Mouse (Mus musculus) ovary, postnatal 14 days (tissue): Measurements from ENCODE around the gene Atp11a.

ENCODE experiments used
- DNase-seq: peaks from one replicate; pipeline ENCODE4 v3.0.0; 2022; ENCODE audit warnings: low spot score

Atp11a gene

DNA sequence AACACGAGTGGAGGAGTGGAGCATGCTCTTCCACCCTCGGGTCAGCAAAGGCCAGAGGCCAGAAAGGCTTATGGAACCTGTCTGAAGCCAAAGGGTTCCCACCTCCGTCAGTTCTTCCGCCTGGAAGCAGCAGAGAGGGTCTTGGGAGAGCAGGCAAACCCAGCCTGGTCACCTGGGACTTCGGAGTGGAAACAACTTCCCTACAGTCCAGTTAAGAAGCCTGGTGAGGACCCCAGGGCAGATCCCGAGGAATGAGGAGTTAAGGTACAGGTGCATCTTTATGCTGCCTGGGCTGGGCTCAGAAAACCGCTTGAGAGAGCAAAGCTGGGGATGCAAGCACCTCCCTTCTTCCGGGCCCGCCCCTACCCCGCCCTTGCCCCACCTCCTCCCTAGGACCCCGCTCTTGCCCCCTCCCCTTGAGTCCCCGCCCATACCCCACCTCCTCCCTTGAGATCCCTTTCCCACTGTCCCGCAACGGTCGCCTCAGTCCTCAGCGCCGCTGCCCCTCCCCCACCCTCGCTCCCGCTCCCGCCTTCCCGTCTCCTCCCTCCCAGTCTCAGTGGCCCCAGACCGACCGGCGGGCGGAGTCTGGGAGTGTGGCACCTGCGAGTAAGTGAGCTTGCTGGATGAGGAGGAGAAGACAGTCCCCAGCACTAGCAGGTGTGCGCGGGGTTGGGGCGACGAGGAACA lies 116.7 kb downstream of the Atp11a start, which contains the start of gene Mcf2l:
Mcf2l (plus strand) TSS at position 450 of the 690 bp plus-strand sequence.
- peak; percentile 26 for DNase-seq

DNA sequence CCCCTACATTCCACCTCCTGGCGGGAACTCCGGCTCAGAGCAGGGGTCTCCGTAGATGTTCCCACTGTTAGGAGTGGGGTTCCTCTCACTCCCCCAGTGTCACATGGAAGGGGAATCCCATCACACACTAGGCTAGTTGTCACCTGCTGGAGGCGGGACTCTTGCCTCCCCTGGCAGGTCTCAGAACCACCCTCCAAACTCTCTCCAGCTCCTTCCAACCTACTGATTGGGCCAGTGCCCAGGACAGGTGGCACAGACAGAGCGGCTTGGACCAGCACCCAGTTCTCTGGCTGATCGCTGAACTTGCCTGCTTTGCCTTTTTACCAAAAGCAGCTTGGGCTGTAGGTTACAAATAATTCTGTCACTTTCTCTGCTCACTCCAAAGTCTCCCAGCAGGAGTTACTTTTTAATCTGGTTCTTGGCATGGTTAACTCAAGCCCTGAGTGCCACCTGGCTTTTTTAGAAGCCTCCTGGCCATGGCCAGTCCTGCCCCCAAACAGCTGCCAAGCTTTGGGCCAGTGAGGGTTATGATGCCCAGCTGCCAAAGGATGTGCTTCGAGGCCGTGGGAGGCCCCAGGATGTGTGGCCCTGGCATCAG lies 117.5 kb downstream of the Atp11a start:
- no peak for DNase-seq

DNA sequence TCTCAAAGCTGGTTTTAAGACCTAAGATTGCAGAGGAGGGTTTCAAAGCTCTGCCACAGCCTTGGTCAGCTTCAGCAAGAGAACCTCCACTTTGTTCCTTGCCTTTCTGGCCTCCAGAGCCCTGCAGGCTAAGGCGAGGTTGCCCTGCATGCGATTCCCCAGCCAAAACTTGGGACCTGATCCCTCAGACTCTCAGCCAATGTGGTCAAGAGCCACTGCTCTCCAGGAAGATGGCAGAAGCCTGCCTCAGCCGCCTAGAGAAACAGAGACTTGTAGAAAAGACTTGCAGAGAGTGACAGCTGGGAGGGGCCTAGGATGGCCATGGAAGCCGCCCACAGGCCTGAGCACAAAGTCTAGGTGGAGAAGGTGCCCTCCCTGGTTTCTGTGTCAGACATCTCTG lies 118.2 kb downstream of the Atp11a start:
- no peak for DNase-seq

DNA sequence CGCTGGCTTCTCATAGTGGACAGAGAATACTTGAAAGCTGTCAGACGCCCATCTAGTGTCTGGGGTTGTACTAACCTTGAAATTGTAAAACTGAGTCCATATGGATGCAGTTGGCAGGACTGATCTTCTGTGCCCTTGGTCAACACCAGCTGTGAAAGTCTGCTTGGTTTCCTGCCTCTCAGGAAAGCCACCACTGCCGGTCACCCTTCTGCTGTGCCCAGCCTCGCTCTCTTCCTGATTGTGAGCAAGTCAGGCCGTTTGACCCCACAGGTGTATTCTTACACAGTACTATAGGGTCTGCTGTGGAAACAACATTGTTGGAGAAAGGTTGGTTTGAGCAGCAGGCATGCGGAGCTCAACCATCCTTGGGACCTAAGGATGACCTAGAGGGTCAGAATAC lies 120.3 kb downstream of the Atp11a start:
- no peak for DNase-seq

DNA sequence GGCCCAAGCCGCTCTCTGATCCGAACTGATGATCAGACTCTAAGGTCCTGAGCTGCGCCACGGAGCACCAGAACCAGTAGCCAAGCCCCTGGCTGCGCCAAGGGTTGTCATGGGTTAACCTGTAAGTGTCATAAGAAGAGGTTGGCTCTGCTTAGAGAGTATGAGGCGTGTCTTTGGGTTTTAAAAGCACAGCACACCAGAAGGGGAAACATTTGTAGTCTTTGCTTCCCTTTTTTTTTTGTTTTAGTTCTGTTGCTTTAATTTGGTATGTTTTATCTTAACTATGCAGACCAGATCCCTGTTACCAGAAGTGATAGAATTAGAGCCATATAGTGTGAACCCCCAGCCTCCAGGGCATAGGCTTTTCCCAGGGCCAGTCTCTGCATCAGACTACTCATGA lies 123.3 kb downstream of the Atp11a start:
- no peak for DNase-seq

DNA sequence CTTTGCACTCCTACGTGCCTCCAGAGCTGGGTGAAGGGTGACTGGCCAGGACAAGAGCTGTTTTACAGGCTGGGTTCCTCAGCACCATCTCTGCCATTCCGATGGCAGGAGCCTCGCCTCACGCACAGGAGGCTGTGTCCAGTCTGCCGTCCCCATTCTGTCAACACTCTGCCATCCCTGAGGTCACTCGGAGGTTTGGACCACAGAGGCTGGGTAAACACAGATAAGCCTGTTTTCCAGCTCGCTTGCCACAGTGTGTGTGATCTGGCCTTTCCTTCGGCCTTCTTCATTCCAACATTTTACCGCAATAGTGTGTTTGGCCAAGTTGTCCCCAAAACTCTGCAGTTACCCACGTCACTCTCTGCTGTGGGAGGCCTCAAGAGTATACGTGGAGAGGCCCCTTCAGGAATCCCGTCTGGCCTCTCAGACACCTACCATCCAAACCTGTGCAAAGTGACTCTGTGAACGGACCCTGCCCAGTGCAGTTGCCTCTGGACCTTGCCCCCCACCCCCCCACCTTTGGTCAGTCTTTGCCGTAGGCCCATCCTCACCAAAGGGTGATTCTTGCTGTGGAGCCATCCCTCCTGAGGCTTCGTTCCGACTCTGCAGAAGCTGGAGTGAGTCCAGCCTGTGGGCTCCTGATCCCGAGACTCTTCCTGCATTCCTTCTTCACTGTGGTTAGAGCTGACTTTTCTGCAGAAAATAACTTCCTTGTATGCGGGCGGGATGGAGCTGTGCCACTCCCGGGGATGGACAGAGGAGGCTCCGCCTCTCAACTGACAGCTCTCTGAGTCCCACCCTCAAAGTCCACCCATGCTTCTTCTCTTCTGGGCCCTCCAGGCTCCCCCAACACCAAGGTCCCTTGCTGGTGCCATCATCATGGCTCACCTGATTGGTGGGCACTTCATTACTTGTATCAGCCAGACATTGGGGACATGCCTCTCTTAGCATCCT lies 126.5 kb downstream of the Atp11a start:
- DNase-seq: no peak

DNA sequence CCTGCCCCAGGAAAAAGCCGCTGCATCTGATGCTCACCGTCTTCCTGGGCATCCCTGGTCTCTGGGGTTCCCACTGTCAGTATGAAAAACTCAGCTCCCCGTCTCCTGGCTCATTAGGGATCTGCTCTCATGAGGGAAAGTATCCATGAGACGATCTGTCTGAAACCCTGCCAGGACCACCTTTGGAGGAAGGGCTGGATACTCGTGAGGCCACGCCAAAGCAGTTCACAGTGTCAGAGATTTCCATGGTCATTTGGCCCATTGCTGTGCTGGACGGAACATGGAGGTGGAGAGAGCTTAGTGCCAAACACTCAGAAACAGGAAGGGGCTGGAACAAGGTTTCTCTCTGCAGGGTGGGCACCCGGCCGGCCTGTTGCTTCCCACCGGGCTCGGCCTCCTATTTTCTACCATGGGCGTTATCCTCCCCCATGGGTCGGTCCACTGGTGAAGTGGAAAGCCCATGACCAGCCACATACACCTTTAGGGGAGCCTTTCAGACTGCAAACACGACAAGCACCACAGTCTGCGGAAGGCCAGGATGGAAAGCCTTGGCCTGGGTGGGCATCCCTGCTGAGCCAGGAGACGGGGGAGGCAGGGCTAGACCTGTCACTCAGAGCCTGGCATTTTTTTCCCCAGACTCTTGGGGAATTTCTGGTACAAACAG lies 131.1 kb downstream of the Atp11a start:
- no peak for DNase-seq

DNA sequence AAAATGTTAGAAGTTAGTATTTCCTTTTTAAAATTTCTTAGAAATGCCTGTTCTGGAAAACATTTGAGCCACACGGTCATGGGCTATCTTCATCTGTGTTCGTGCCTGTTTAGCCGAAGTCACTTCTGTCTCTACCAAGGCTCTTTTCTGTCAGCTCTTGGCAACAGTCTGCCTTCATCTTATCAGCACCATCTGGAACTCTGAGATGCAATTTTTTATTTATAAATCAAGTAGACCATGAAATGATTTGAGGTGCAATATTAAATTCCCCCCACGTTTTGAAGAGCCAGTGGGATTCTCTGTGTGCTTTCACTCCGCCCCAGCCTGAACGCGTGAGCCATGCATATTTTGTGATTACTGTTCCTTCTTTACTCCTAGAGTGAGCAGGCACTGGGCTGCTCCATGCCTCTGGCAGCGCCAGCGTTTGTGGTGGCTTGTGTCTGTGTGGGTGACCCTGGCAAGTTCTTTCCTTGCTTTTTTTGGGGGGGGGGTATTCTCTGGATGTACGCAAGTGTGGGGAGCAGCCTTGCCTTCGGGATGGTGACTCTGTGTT lies 132.3 kb downstream of the Atp11a start:
- no peak for DNase-seq

DNA sequence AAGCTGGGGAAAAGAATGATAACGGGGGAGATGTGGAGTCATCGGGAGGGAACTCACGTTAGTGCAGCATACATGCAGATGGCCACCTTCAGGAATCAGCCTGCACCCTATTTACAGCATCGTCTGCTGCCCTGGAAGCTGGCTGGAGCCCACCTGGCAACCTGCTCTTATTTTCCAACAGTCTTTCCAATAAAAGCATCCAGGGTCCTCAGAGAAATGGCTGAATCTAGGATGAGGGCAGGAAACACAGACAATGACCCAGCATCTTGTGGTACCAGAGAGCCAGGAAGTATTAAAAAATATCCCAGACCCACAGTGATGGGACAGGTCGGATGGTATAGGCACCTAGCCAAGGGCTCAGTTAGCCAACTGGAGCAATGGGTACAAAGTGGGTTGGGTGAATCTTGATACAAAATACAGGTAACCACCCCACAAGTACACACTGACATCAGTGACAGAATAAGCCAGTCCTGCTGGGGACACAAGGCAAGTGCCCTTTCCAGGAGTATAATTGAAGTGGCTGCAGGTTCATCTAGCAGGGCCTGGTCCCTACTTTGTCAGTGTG lies 136.2 kb downstream of the Atp11a start:
- DNase-seq: no peak

DNA sequence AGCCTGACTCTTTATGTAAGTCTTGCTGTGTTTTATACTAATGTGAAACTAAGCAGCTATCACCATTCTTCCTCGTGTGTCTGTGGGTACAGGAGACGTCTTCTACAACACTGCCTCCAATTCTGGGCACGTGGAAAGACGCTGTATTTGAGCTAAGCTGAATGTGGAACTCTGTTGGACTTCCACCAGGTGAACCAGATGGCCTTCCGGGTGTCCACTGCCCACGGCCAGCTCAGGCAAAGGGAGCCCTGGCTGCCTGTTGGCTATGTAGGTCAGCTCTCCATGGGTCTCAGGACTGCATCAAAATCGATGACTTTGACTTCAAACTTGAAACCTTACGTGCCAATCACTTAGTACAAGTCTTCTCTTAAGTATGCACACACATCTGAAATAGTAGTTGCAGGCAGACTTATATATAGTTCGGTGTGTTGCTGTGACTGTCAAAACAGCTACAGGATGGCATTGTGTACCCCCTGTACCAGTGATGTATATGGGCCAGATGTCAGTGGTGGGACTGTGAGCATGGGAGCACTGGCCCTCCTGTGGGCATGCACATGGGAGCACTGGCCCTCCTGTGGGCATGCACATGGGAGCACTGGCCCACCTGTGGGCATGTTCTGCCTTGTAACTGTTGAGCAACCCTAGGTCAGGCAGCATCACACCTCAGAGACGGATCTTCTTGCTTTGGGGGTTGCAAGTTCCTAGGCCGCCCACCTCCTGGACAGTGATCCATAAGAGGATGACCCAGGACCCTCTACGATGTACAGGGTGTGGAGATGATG lies 137.2 kb downstream of the Atp11a start:
- no peak for DNase-seq

DNA sequence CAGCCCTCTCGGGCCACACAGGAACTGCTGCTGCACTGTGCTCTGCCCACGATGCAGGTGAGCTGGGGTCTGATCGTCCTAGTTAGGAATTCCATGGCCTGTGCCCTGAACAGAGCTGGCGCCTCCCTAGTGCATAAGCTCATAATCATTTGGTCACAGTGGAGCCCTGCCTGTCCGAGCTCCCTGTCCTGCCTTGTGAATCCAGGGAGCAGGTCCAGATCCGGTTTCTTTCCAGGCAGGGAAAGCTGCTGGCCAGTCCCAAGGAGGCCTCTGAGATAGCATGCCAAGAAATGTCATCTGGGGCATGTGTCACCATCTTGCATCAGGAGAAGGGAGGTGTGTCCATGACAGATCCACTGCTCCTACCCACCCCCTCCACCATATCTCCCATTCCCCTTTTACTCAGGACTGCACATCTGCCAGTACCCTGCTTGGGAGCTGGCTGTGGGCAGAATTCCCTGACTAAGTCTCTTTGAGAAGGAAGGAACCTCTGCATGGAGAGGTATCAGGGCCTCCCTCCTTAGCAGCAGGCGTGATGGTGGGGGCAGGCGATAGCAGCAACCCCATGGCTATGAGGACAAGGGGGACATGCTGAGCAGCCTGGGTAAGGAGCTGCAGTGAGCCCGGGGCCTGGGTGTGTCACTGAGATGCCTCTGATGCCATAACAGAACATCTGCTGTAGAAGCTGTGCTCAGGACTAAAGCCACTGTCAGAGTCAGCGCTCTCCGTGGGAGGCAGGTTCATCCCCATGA lies 138.1 kb downstream of the Atp11a start:
- no peak for DNase-seq

DNA sequence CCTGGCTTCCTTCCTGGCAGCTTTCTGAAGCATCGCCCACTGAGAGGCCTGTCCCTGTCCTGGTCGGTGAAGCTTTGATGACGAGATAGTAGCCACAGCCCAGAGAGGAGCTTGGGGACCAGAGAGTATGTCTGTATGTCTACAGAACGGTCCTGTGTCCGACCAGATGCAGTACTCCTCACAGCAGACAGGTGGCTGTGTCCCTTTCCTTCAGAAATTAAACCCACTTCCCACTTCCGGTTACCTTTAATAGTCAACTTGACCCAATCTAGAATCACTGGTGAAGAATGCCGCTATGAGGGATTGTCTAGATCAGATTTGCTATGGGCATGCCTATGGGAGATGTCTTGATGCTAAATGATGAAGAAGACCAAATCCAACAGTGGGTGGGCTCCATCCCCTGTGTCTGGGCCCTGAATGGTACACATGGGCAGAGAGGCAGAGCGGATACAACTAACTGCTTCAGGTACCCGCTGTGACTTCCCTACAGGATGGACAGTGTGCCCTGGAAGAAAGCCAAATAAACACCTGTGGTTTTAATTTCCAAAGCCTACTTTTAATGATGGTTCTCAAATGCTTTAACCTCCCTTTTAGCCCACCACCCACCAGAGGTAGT lies 138.8 kb downstream of the Atp11a start:
- no peak for DNase-seq

DNA sequence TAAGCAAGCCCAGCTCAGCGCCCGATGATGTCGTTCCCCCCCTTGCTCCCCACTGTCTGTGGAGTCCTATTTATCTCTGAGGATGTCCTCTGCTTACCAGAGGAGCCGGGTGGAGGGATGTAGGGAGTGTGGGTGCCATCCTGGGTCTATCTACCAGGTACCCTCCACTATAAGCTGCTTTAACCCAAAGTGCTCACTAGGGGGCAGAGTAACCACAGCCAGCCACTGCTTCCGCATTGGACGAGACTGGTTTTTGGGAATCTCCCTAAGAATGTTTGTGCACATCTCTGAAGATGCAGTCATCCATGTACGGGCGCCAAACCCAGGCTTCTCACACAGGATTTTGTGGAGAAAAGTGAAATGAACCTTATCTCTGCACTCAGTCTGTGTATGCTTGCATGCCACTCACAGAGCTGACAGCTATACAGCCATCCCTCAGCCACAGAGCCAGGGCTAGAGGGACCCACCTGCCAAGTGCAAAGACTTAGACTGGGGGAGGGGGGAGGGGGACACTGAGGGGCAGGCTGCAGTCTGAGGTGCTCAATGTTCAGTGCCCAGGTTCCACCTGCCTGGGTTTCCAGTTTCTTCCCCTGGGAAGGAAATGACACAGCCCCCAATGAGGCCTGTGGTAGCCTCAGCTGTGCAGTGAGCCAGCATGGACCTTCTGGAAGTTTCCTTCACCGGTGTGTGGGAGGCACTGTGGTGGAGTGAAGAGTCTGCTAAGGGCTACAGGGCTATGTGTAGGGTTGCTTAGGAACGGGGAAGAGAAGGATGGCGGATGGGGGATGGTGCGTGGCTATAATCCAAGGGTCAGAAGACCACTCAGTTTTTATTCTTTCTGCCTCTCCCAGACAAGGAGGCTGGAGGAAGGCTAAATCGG lies 139.9 kb downstream of the Atp11a start:
- peak; percentile 51 for DNase-seq

DNA sequence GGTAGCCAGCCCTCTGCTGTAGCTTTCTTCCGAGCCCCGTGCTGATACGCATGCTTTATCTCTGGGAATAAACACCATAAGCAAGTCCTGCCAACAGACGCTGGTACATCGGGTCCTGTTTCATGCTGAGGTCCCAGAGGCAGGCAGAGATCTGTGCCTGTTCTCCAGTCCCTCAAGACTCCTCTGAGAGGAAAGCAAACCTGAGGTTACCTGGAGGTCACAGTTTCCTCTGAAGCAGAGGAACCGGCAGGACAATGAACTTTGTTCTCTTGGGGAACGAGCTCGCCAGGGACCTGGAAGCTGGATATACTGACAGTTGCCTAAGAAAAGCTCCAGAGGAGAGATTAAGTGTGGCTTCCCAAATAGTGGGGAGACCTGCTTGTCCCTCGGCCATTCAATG lies 141.0 kb downstream of the Atp11a start:
- no peak for DNase-seq

DNA sequence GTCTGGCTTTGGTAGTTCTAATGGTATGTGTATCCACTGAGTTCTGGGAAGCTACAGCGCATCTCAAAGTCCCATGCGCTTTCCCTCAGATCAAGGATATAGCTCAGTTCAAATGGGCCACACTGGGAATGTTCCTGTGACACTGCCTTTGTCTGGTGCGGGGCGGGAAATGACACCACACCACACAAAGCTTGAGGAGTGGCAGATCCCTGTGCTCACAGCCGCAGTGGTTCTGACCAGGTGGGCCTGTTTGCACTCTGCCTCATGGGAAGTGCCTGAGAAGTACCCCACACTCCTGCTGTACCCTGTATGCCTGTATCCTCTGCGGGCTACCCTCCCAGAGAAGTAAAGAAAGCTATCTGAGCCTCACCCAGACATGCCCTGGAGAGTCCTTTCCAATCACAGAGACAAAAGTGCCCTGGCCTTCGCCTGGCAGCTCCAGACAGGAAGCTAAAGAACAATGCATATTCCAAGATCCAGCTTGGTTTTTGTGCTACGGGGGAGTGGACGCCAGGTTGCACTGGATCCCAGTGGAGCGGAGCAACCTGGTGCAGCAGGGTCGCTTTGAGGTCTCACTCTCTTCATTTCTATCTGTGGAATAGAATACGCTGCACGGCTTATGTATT lies 147.1 kb downstream of the Atp11a start:
- DNase-seq: no peak

DNA sequence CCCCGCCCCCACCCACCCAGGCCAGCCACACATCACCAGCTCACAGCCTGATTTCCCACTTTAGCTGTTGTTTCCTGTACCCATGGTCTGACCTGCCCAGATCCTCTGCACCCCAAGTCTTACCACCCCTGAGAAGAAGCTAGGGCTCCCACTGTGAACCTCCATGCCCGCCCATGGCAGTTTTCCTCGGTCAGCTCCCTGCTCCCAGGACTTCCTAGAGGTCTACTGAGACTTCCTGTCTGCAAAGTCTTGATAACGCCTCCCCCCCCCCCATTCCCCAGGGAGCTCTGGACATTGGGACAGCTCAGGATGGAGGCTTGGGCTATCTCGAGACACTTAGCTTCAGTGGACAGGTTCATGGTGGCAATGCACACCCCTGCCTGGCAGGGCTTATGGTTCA lies 148.3 kb downstream of the Atp11a start:
- DNase-seq: no peak

DNA sequence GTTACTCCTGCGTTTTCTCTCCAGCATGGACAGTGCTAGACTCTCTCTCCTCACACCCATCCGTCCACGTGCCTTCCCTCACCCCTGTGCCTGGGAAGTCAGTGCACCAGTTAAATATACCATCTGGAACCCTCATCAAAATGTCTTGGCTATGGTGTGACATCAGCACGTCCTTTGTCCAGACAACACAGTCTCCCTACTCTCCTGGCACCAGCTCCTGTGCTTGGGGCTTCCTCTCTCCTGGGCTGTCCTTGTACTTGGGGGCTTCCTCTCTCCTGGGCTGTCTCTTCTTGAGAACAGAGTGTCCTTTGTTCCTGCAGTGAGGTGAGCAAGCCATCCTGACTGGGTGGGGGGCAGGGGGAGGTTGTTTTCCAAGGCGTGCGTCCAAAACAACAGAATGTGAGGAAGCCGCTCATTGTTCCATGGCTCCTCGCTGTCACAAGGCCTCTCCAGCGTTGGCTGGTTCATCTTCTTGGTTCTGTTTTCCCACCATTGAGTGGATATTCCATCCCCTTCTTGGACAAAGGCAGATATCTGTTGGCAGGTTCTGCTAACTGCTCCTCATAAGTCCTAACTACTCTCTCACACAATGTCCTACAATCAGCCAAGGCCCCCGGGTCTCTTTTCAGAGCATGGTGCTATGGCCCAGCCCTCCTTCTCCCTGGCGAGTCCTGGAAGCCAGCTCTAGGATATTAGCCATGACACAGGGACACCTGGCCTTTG lies 148.9 kb downstream of the Atp11a start:
- DNase-seq: no peak

DNA sequence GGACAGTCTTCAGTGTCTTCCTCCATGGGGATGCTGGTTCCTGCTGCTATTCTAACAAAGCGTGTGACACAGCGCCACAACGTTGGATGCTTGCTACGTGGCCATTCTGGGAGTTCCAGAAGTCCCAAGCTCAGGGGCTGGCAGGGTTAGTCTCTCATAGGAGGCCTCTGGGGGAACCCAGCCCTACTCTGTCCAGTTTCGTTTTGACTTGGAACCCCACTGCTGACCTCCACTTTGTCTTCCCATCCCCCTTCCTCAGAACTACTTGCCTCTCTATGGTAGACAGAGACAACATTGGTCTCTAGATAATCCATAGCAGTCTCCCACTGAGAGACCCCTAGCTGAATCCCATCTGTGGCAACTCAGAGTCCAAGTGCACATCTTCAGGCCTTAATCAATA lies 149.8 kb downstream of the Atp11a start:
- DNase-seq: no peak
